Mouse (Mus musculus) spleen, adult 2 months (tissue): ENCODE data around the gene Fnbp1. TPM values are rescaled to one million over a fixed set of nuclear protein-coding genes. Genes with fewer than 3 reads are reported as not detected.

Experiments
- DNase-seq, 2 experiments: peaks; one replicate each; pipeline versions ENCODE4 v3.0.0 to v3.0.0-alpha.2; 2012 to 2021; ENCODE audit warnings: low spot score in 2 of 2, low read depth in 1 of 2
- H3K27ac ChIP-seq: fragments of 200-500 bp; 2 replicates; pipeline ENCODE4 v1.5.1; 2012; ENCODE audit warnings: low read length, inconsistent platforms; ENCODE audit not compliant: insufficient read depth
- H3K27me3 ChIP-seq: fragments of 200-500 bp; 2 replicates; pipeline ENCODE4 v1.6.1; 2012; ENCODE audit warnings: mild to moderate bottlenecking, moderate library complexity, low read length, inconsistent platforms; ENCODE audit not compliant: control insufficient read depth, insufficient read depth
- H3K36me3 ChIP-seq: fragments of 200-500 bp; 2 replicates; pipeline ENCODE4 v1.6.1; 2012; ENCODE audit warnings: mild to moderate bottlenecking, low read length, inconsistent platforms; ENCODE audit not compliant: control insufficient read depth, insufficient read depth
- H3K4me1 ChIP-seq: fragments of 200-500 bp; 2 replicates; pipeline ENCODE4 v1.6.1; 2011; ENCODE audit warnings: inconsistent platforms; ENCODE audit not compliant: control insufficient read depth, insufficient read depth, insufficient read length
- H3K4me3 ChIP-seq: fragments of 200-500 bp; 2 replicates; pipeline ENCODE4 v1.5.1; 2011; ENCODE audit warnings: mild to moderate bottlenecking, inconsistent platforms; ENCODE audit not compliant: insufficient read depth, insufficient read length; ENCODE audit errors: extremely low read depth
- CTCF ChIP-seq: fragments of 200-500 bp; IDR thresholded peaks from 2 replicates; pipeline ENCODE4 v1.5.1; 2011; ENCODE audit warnings: mild to moderate bottlenecking, inconsistent platforms; ENCODE audit not compliant: insufficient read depth, insufficient read length, insufficient replicate concordance; ENCODE audit errors: extremely low read depth
- POLR2A ChIP-seq: fragments of 200-500 bp; IDR thresholded peaks from 2 replicates; pipeline ENCODE4 v1.6.1; 2011; ENCODE audit warnings: low read depth, low read length, inconsistent platforms
- WGBS: fragments of 180-500 bp; shearing (Covaris S2); methylation state at CpG from one replicate; pipeline ENCODE4 v1.1.7; 2018; 5-methylcytosine and 5-hydroxymethylcytosine counted together
- polyA plus RNA-seq: library from polyadenylated mRNA; depleted of rRNA; stranded (reverse); fragments of >200 nt; gene quantifications from 2 replicates; pipeline ENCODE4 v1.2.3, GENCODE M21; 2012

The Fnbp1 gene
- polyA plus RNA-seq, 1 experiment, result 78.7 TPM

DNA sequence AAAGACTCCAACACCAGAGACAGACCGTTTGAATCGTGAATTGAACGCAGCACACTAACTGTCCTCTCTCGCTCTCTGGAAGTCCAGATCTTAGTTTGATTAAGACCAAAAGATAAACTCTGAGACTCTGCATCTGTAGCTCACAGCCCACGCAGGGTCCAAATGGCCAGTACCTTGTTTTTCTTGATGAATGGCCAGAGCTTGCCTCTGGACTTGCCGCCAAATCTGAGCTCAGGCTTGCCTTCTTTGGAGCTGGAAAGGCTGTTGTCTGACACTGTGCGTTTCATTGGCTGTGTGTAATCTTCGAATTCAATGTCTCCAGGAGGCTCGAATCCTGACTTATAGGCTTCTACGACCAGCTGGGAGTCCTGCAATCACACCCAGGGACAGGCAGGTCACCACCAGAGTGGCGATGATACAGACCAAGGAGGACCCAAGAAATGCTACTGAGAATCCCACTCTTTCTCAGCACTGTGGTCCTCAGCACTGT, 87.9 kb downstream of the Fnbp1 start:
- no peak for DNase-seq
- Histone ChIP-seq H3K4me3 (no peak overlapping the region), H3K27me3 (no peaks in the 10 kb centered on the region), H3K36me3 (peaks cover 54% of the 10 kb centered on the region), H3K4me1 (no peaks in the 10 kb centered on the region), H3K27ac (no peak overlapping the region)
- 95% methylated on average over 11 of the region's 11 CpGs for WGBS
- TF ChIP-seq CTCF (no peak), POLR2A (no peak)

DNA sequence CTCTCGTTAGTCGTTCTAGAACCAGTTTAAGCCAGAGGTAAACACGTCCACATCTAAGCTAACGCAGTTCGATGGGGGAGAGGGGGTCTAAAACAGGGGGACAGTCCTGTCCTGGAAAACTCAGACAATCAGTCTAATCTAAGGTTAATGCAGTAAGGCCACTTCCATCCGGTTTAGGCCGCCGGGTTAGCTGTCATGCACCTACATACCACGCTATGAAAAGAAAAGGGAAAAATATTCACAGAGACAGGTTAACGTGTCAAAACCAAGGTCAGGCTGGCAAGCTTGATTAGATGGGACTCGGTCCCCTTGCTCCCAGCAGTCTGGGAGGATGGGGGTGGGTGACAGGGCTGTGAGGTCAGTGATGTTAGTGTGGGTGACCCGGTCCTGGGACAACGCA, 88.4 kb downstream of the Fnbp1 start:
- DNase-seq, result no peak
- Histone ChIP-seq H3K4me1 (no peaks in the 10 kb centered on the region), H3K27ac (no peak overlapping the region), H3K4me3 (no peak overlapping the region), H3K27me3 (no peaks in the 10 kb centered on the region), H3K36me3 (peaks cover 52% of the 10 kb centered on the region)
- 95% methylated on average over 13 of the region's 13 CpGs for WGBS
- TF ChIP-seq POLR2A (no peak), CTCF (no peak)

DNA sequence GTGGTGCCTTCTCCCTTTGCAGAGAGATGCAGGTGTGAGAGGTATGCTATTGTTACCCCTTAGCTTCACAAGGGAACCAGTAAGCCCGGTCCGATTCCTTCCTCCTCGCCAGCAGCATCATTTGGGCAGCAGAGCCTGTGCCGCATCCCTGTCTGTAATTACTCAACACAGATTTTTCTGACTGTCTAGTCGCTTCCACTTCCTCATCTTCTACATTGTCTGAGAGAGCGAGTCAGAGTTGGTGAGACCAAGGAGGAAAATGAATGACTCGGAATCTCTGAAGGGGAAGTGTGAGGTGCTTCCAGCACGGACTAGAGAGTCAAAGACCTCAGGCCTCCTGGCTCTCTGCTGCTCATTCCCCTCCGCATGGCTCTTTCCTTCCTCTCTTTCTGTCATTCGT, 89.4 kb downstream of the Fnbp1 start:
- H3K36me3 ChIP-seq, result peaks cover 47% of the 10 kb centered on the region
- 84% methylated on average over 10 of the region's 10 CpGs for WGBS
- no peaks in the 10 kb centered on the region for H3K4me1 ChIP-seq
- H3K4me3 ChIP-seq, result no peak overlapping the region
- H3K27ac ChIP-seq, result no peak overlapping the region
- no peaks in the 10 kb centered on the region for H3K27me3 ChIP-seq
- TF ChIP-seq POLR2A, result no peak
- DNase-seq, result no peak

DNA sequence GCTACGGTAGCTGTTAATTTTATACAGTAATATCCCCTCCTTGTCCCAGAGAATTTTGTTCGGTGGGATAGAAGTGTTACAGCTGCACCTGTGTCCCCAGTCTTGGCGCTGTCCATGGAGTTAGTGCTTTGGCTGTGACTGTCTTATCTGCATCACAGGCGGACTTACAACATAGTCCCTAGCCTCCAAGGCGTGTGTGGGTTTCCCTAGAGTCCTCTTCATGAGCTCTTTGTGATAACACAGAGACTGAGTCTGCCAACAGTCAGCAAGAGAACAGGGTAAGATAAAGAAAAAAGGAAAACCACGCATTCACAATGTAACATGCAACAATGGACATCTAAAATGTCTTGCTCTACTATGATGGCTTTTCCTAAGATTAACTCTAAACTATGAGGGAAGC, 93.8 kb downstream of the Fnbp1 start:
- peaks cover 28% of the 10 kb centered on the region for H3K36me3 ChIP-seq
- H3K4me1 ChIP-seq, result no peaks in the 10 kb centered on the region
- no peak for DNase-seq
- H3K27me3 ChIP-seq, result no peaks in the 10 kb centered on the region
- H3K4me3 ChIP-seq, result no peak overlapping the region
- WGBS, result 78% methylated on average over 6 of the region's 6 CpGs
- no peak overlapping the region for H3K27ac ChIP-seq
- TF ChIP-seq POLR2A, result no peak
- TF ChIP-seq CTCF, result no peak

DNA sequence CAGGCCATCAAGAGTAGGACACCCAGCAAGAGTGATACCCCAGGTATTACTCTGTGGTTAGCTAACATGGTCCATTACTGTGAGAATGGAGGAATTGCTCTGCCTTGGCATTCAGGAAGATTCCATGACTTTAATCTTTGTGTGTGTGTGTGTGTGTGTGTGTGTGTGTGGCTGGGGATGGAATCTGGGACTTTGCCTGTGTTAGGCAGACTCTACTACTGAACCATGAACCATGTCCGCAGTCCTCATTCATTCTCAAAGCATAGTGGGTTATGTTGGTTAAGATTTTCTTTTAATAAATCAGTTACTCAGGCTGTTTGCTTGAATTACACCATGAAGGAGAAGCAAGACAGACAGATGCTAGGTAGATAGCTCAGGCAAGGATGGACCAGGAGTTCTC, 98.0 kb downstream of the Fnbp1 start:
- 92% methylated on average over 1 of the region's 1 CpGs for WGBS
- H3K4me3 ChIP-seq, result no peak overlapping the region
- TF ChIP-seq POLR2A, result no peak
- TF ChIP-seq CTCF, result no peak
- no peaks in the 10 kb centered on the region for H3K4me1 ChIP-seq
- no peak overlapping the region for H3K27ac ChIP-seq
- H3K36me3 ChIP-seq, result peaks cover 28% of the 10 kb centered on the region
- no peak for DNase-seq
- H3K27me3 ChIP-seq, result no peaks in the 10 kb centered on the region

DNA sequence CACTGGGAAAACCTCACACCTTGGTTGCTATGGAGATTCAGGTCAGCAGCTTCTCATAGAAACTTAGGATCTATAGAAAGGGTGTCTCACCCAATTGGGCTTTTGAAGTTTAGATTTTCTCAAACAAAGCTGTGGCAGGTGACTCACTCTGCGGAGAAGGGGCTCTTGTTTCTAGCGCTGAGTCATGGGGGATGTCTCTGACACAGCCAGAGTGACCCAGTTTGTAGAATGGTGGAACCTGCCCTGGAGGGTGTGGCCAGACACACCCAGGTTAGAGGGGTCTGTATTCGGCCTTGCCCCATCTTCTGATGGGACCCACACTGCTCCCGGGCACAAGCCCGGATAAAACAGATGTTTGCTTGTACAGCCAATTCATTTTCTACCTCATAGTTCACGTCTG, 98.9 kb downstream of the Fnbp1 start:
- Histone ChIP-seq H3K36me3 (peaks cover 30% of the 10 kb centered on the region), H3K27me3 (no peaks in the 10 kb centered on the region), H3K4me3 (no peak overlapping the region), H3K27ac (no peak overlapping the region), H3K4me1 (no peaks in the 10 kb centered on the region)
- no peak for DNase-seq
- TF ChIP-seq CTCF, result no peak
- no peak for TF ChIP-seq POLR2A
- 90% methylated on average over 6 of the region's 6 CpGs for WGBS

DNA sequence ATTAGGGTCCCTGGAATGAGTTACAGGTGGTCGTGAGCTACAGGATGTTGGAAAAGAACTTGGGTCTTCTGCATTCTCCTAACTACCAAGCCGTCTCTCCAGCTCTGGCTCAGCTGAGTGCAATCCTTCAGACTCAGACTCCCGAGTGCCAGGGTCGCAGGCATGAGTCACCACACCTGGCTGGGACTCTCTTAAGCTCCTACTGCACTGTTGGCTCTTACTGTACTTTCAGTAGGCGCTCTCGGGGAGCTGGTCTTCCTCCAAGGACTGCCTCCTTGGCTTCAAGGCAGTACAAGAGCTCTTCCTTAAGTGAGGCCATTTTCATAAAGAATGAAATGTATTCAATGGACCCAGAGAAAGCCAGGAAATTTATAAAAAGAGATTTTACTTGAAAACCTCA, 100.4 kb downstream of the Fnbp1 start:
- no peak for DNase-seq
- TF ChIP-seq POLR2A, result no peak

DNA sequence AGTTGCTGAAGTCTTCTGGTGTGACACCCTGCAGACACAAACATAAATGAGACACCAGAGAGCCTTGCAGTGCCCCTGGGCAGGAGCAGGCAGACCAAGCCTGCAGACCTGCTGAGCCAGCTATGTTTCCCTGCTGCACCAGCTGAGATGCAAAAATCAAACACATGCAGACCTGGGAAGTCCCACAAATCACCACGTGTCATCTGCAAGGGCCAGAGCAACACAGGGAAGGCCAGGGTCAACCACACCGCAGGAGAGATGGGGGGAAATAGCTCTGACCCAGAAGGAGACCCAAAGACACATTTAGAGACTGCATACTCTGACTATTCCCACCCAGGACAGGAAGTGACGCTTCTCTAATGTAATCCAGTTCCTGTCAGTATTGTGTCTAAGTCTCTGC, 101.3 kb downstream of the Fnbp1 start:
- WGBS, result 87% methylated on average over 3 of the region's 3 CpGs
- peaks cover 5% of the 10 kb centered on the region; the same call in 1 of the 2 replicates for H3K4me1 ChIP-seq
- DNase-seq, result no peak
- TF ChIP-seq CTCF (no peak), POLR2A (no peak)
- peaks cover 36% of the 10 kb centered on the region for H3K36me3 ChIP-seq
- no peak overlapping the region for H3K27ac ChIP-seq
- H3K4me3 ChIP-seq, result no peak overlapping the region
- no peaks in the 10 kb centered on the region for H3K27me3 ChIP-seq

More for the DNA sequence above, 100.4 kb downstream of the Fnbp1 start:
- H3K27me3 ChIP-seq, result no peaks in the 10 kb centered on the region
- peaks cover 5% of the 10 kb centered on the region; the same call in 1 of the 2 replicates for H3K4me1 ChIP-seq
- no peak overlapping the region for H3K27ac ChIP-seq
- H3K4me3 ChIP-seq, result no peak overlapping the region
- peaks cover 33% of the 10 kb centered on the region for H3K36me3 ChIP-seq
- 92% methylated on average over 6 of the region's 6 CpGs for whole genome bisulfite sequencing
